Mouse (Mus musculus): ENCODE results near the gene Egln3. TPM values are rescaled to one million over a fixed set of nuclear protein-coding genes. Genes with fewer than 3 reads are reported as not detected.

Egln3 gene
- total and polyA plus RNA-seq, 3 experiments, result 0.11 TPM; not detected in 2

DNA sequence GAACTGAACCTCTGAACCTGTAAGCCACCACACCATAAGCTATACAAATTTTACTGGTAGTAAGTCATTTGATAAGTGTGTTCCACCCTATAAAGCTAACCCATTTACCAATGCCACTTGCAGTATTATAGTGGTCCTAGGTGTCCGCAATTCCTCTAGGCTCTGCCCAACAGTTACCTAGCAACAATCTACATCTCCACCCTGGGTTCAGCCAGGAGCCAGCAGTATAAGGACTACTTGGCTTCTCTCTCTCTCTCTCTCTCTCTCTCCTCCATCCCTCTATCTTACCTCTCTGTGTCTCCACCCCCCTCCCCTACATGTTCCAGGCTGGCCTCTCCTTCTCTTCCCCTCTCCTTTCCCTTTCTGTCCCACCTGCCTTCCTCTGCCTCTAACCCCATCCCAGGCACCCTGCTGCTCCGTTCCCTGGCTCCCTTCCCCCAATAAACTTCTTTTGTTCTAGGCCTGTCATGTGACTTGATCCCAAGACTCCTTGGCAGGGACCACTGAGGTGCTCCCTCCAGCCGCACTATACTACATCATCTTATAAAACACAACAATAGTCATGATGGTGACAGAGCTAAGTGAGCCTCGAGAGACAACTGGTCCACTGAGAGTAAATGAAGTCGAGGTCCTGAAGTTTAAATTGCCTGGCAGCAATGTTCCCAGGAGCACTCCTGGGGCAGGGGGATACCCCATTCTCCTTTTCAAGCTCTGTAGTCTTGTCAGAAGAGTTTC lies 42.0 kb downstream of the Egln3 start:
- Histone ChIP-seq H3K27ac (ENCODE audit: insufficient read depth, low read depth) (no peak overlapping the region), H3K4me2 (ENCODE audit: insufficient read depth, low read depth, poor library complexity, severe bottlenecking) (no peak overlapping the region), H3K9me3 (replicated peaks; ENCODE audit: low read length) (no peaks in the 10 kb centered on the region), H3K79me2 (replicated peaks; ENCODE audit: control insufficient read depth, extremely low read depth, insufficient read depth, poor library complexity, severe bottlenecking) (no peaks in the 10 kb centered on the region), H3K4me3 (replicated peaks in 1 of 3; ENCODE audit: low read depth in 2 of 3, low read length in 2 of 3, poor library complexity in 1 of 3) (no peak overlapping the region), H3K27me3 (replicated peaks) (no peaks in the 10 kb centered on the region), H3K9ac (ENCODE audit: insufficient read depth, low read depth) (no peak overlapping the region), H3K36me3 (replicated peaks in 1 of 2; ENCODE audit: control insufficient read depth in 1 of 2, insufficient read depth in 1 of 2, low read length in 1 of 2) (no peaks in the 10 kb centered on the region), H3K4me1 (ENCODE audit: control insufficient read depth in 1 of 2, insufficient read depth in 2 of 2) (peaks cover 0 to 13% of the 10 kb centered on the region in 2 experiments)
- dilution Hi-C loops (cut with MboI; ENCODE audit: extremely low pct_ligation_motif_present, extremely low pct_unique_long_range_greater_than_20kb, low sequenced_read_pairs), result no loop called here
- TF ChIP-seq ZKSCAN1 (IDR thresholded peaks at IDR 0.05; ENCODE audit: borderline replicate concordance, low read depth, low read length) (no peak), PAX5 (IDR thresholded peaks at IDR 0.05; ENCODE audit: low read length) (no peak), KAT2A (IDR thresholded peaks at IDR 0.05; ENCODE audit: insufficient replicate concordance, low read length) (no peak)
- in situ Hi-C loops (cut with MboI; ENCODE audit: low pct_ligation_motif_present, low pct_unique_long_range_greater_than_20kb, low sequenced_read_pairs), result no loop called here
- no peak for DNase-seq (ENCODE audit: extremely low read depth)

DNA sequence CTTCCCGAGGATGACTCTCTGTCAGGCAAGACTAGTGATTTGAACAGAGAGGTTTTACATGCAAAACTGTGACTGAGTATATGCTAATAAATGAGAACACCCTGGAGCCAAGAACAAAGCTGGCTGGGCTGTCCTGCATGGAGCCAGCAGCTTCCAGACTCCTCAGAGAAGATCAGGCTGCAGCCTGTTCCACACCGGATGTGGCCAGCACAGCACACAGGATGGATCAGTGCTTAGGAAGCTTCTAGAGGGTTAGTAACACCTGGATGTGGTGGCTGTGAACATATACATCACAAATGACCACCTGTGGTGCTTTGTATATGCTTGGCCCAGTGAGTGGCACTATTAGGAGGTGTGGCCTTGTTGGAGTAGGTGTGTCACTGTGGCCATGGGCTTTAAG lies 43.4 kb downstream of the Egln3 start:
- Histone ChIP-seq H3K4me2 (ENCODE audit: insufficient read depth, low read depth, poor library complexity, severe bottlenecking) (no peak overlapping the region), H3K27me3 (replicated peaks) (no peaks in the 10 kb centered on the region), H3K9ac (ENCODE audit: insufficient read depth, low read depth) (no peak overlapping the region), H3K27ac (ENCODE audit: insufficient read depth, low read depth) (no peak overlapping the region), H3K36me3 (replicated peaks in 1 of 2; ENCODE audit: control insufficient read depth in 1 of 2, insufficient read depth in 1 of 2, low read length in 1 of 2) (no peaks in the 10 kb centered on the region), H3K4me1 (ENCODE audit: control insufficient read depth in 1 of 2, insufficient read depth in 2 of 2) (peaks cover 0 to 13% of the 10 kb centered on the region in 2 experiments), H3K9me3 (replicated peaks; ENCODE audit: low read length) (no peaks in the 10 kb centered on the region), H3K79me2 (replicated peaks; ENCODE audit: control insufficient read depth, extremely low read depth, insufficient read depth, poor library complexity, severe bottlenecking) (no peaks in the 10 kb centered on the region), H3K4me3 (replicated peaks in 1 of 3; ENCODE audit: low read depth in 2 of 3, low read length in 2 of 3, poor library complexity in 1 of 3) (no peak overlapping the region)
- in situ Hi-C loops (cut with MboI; ENCODE audit: low pct_ligation_motif_present, low pct_unique_long_range_greater_than_20kb, low sequenced_read_pairs), result no loop called here
- no peak for DNase-seq (ENCODE audit: extremely low read depth)
- TF ChIP-seq KAT2A (IDR thresholded peaks at IDR 0.05; ENCODE audit: insufficient replicate concordance, low read length) (no peak), HCFC1 (IDR thresholded peaks at IDR 0.05; ENCODE audit: low read depth, low read length) (no peak), POLR2A (IDR thresholded peaks at IDR 0.05; ENCODE audit: low read depth, low read length) (no peak), BHLHE40 (IDR thresholded peaks at IDR 0.05; ENCODE audit: low read depth, low read length) (no peak), ZMIZ1 (IDR thresholded peaks at IDR 0.05; ENCODE audit: low read depth, low read length) (no peak), JUN (IDR thresholded peaks at IDR 0.05; ENCODE audit: insufficient read depth, low read depth, low read length) (no peak), MEF2A (IDR thresholded peaks at IDR 0.05; ENCODE audit: borderline replicate concordance, low read depth, low read length) (no peak), NELFE (IDR thresholded peaks at IDR 0.05; ENCODE audit: low read depth, low read length) (no peak), PAX5 (IDR thresholded peaks at IDR 0.05; ENCODE audit: low read length) (no peak), IRF4 (IDR thresholded peaks at IDR 0.05; ENCODE audit: low read depth, low read length) (no peak), ETS1 (conservative IDR thresholded peaks at IDR 0.05; ENCODE audit: low read depth, low read length) (no peak), SMC3 (IDR thresholded peaks at IDR 0.05; ENCODE audit: low read depth, low read length) (no peak), TBP (conservative IDR thresholded peaks at IDR 0.05; ENCODE audit: low read depth, low read length) (no peak), USF1 (IDR thresholded peaks at IDR 0.05; ENCODE audit: low read depth, low read length) (no peak), USF2 (conservative IDR thresholded peaks at IDR 0.05; ENCODE audit: low read depth, low read length) (no peak), E2F4 (IDR thresholded peaks at IDR 0.05; ENCODE audit: insufficient replicate concordance, low read depth, low read length) (no peak), MXI1 (IDR thresholded peaks at IDR 0.05; ENCODE audit: low read depth, low read length) (no peak), RCOR1 (conservative IDR thresholded peaks at IDR 0.05; ENCODE audit: low read depth, low read length) (no peak), GABPA (IDR thresholded peaks at IDR 0.05; ENCODE audit: insufficient replicate concordance, low read depth, low read length) (no peak)
- dilution Hi-C loops (cut with MboI; ENCODE audit: extremely low pct_ligation_motif_present, extremely low pct_unique_long_range_greater_than_20kb, low sequenced_read_pairs), result no loop called here
